Mouse (Mus musculus) G1E (cell line): Measurements from ENCODE around the gene Aak1.

ENCODE experiments used
- CTCF ChIP-seq: IDR thresholded peaks from 2 replicates; pipeline ENCODE4 v1.5.1; 2012; ENCODE audit warnings: low read depth, low read length, inconsistent platforms, mixed read lengths
- GATA1 ChIP-seq: IDR thresholded peaks from 2 replicates; pipeline ENCODE4 v1.6.1; 2012; ENCODE audit warnings: borderline replicate concordance, low read length, inconsistent platforms, mixed read lengths
- POLR2AphosphoS5 ChIP-seq: IDR thresholded peaks from 2 replicates; pipeline ENCODE4 v1.6.1; 2012; ENCODE audit warnings: low read depth, low read length, inconsistent platforms; ENCODE audit not compliant: insufficient replicate concordance

DNA sequence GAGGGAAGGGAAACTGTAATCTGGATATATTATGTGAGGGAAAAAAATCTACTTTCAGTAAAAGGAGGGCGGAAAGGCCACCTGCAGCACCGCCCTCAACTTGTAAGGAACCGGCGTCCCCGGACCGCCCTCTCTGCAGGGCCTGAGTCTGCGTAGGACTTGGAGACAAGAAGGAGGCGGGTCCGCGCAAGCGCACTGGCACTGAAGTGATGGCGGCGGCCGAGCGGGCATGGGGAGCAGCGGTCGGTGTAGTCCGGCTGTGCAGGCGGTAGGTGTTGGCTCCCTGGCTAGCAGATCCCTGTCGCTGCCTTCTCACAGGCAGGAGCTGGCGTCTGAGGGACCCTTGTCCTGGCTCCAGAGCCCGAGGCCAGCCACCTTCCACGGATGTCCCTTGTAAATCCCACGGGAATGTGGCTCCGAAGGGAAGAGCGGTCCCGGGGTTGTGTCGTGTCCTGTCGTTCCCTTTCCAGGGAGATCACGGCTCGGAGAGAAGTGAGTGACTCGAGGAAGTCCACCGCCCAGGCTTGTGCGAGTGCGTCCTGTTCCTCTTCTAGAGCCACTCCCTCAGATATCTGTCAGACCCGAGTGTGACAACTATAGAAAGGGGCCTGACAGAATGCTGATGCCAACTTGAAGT lies 160.5 kb downstream of the Aak1 start:
- TF ChIP-seq CTCF (no peak), POLR2AphosphoS5 (no peak), GATA1 (no peak)
